Mouse (Mus musculus): ENCODE results near the gene Fgfr2. TPM values are rescaled to one million over a fixed set of nuclear protein-coding genes. Genes with fewer than 3 reads are reported as not detected.

Fgfr2 gene
- polyA plus RNA-seq, 1 experiment from 2014 or later: 93.6 TPM

GRCm38 (mm10) chr7:133009676-133010075 lies 113.5 kb downstream of the Fgfr2 start:
- no peak overlapping the region for H3K9ac ChIP-seq (ENCODE audit: low read length)
- H3K27ac ChIP-seq (ENCODE audit: low read depth, low read length): no peak overlapping the region
- H3K4me1 ChIP-seq (replicated peaks; ENCODE audit: control insufficient read depth, insufficient read depth, low read length): peaks cover 10% of the 10 kb centered on the region
- ATAC-seq (replicated peaks; ENCODE audit: low FRiP score) (no peak), DNase-seq (ENCODE audit: low spot score) (no peak)
- H3K9me3 ChIP-seq (ENCODE audit: control insufficient read depth, low read length): no peaks in the 10 kb centered on the region
- H3K4me2 ChIP-seq (ENCODE audit: low read depth, low read length, severe bottlenecking): no peak overlapping the region
- no peaks in the 10 kb centered on the region for H3K27me3 ChIP-seq (ENCODE audit: control insufficient read depth, insufficient read depth, low read length)
- H3K4me3 ChIP-seq (ENCODE audit: low read depth, low read length): no peak overlapping the region
- no peaks in the 10 kb centered on the region for H3K36me3 ChIP-seq (ENCODE audit: control insufficient read depth, insufficient read depth, low read length)
- 85% methylated on average over 8 of the region's 8 CpGs for WGBS

GRCm38 (mm10) chr7:133008663-133009062 lies 114.5 kb downstream of the Fgfr2 start:
- no peak overlapping the region for H3K4me3 ChIP-seq (ENCODE audit: low read depth, low read length)
- WGBS: 82% methylated on average over 4 of the region's 4 CpGs
- H3K4me2 ChIP-seq (ENCODE audit: low read depth, low read length, severe bottlenecking): no peak overlapping the region
- no peaks in the 10 kb centered on the region for H3K9me3 ChIP-seq (ENCODE audit: control insufficient read depth, low read length)
- no peak for ATAC-seq (replicated peaks; ENCODE audit: low FRiP score)
- H3K36me3 ChIP-seq (ENCODE audit: control insufficient read depth, insufficient read depth, low read length): no peaks in the 10 kb centered on the region
- H3K27ac ChIP-seq (ENCODE audit: low read depth, low read length): no peak overlapping the region
- H3K9ac ChIP-seq (ENCODE audit: low read length): no peak overlapping the region
- peaks cover 6% of the 10 kb centered on the region for H3K4me1 ChIP-seq (replicated peaks; ENCODE audit: control insufficient read depth, insufficient read depth, low read length)
- DNase-seq (ENCODE audit: low spot score): no peak
- no peaks in the 10 kb centered on the region for H3K27me3 ChIP-seq (ENCODE audit: control insufficient read depth, insufficient read depth, low read length)

GRCm38 (mm10) chr7:133007343-133007742 lies 115.8 kb downstream of the Fgfr2 start:
- no peak for ATAC-seq (replicated peaks; ENCODE audit: low FRiP score)
- Histone ChIP-seq H3K9ac (ENCODE audit: low read length) (no peak overlapping the region), H3K36me3 (ENCODE audit: control insufficient read depth, insufficient read depth, low read length) (no peaks in the 10 kb centered on the region)

DNA sequence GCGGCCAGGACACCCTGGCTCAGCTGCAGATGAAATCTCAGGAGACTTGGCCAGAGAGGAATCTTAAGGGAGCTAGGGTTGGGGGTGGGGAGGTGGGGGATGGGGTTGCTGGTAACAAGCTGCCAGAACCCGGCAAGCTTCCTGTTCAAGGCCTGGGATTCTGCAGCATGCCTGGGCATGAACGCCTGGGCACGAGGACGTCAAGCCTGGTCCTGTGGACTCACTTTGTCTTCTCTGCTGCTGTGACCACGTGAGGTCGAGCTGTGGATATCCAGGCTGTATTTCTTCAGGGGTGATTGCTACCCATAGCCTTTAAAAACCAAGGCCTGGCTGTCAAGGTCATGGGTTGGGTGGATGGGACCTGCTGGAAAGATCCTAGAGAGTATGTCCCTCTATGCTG lies 117.4 kb downstream of the Fgfr2 start:
- H3K4me3 ChIP-seq (ENCODE audit: low read depth, low read length): no peak overlapping the region
- H3K4me1 ChIP-seq (replicated peaks; ENCODE audit: control insufficient read depth, insufficient read depth, low read length): no peaks in the 10 kb centered on the region
- ATAC-seq (replicated peaks; ENCODE audit: low FRiP score) (no peak), DNase-seq (ENCODE audit: low spot score) (no peak)
- no peak overlapping the region for H3K27ac ChIP-seq (ENCODE audit: low read depth, low read length)
- 89% methylated on average over 7 of the region's 7 CpGs for WGBS
- H3K36me3 ChIP-seq (ENCODE audit: control insufficient read depth, insufficient read depth, low read length): no peaks in the 10 kb centered on the region
- H3K9me3 ChIP-seq (ENCODE audit: control insufficient read depth, low read length): no peaks in the 10 kb centered on the region
- no peaks in the 10 kb centered on the region for H3K27me3 ChIP-seq (ENCODE audit: control insufficient read depth, insufficient read depth, low read length)
- H3K4me2 ChIP-seq (ENCODE audit: low read depth, low read length, severe bottlenecking): no peak overlapping the region
- no peak overlapping the region for H3K9ac ChIP-seq (ENCODE audit: low read length)

More at GRCm38 (mm10) chr7:133007343-133007742, 115.8 kb downstream of the Fgfr2 start:
- WGBS: 82% methylated on average over 11 of the region's 11 CpGs
- DNase-seq (ENCODE audit: low spot score): no peak
- Histone ChIP-seq H3K9me3 (ENCODE audit: control insufficient read depth, low read length) (no peaks in the 10 kb centered on the region), H3K4me3 (ENCODE audit: low read depth, low read length) (no peak overlapping the region), H3K27me3 (ENCODE audit: control insufficient read depth, insufficient read depth, low read length) (no peaks in the 10 kb centered on the region), H3K27ac (ENCODE audit: low read depth, low read length) (no peak overlapping the region), H3K4me2 (ENCODE audit: low read depth, low read length, severe bottlenecking) (no peak overlapping the region), H3K4me1 (replicated peaks; ENCODE audit: control insufficient read depth, insufficient read depth, low read length) (no peaks in the 10 kb centered on the region)

- Histone ChIP-seq H3K9me3 (ENCODE audit: control insufficient read depth, low read length) (no peaks in the 10 kb centered on the region), H3K36me3 (ENCODE audit: control insufficient read depth, insufficient read depth, low read length) (no peaks in the 10 kb centered on the region; the same call in 1 of the 2 replicates), H3K4me3 (ENCODE audit: low read depth, low read length) (no peak overlapping the region), H3K9ac (ENCODE audit: low read length) (no peak overlapping the region), H3K4me2 (ENCODE audit: low read depth, low read length, severe bottlenecking) (no peak overlapping the region), H3K27ac (ENCODE audit: low read depth, low read length) (no peak overlapping the region), H3K27me3 (ENCODE audit: control insufficient read depth, insufficient read depth, low read length) (no peaks in the 10 kb centered on the region), H3K4me1 (replicated peaks; ENCODE audit: control insufficient read depth, insufficient read depth, low read length) (no peaks in the 10 kb centered on the region)
- WGBS: 48% methylated on average over 3 of the region's 3 CpGs
- DNase-seq (ENCODE audit: low spot score) (peak; percentile 59), ATAC-seq (replicated peaks; ENCODE audit: low FRiP score) (no peak)
Observed at GRCm38 (mm10) chr7:133003421-133003820, 119.7 kb downstream of the Fgfr2 start.

GRCm38 (mm10) chr7:133002271-133002670 lies 120.9 kb downstream of the Fgfr2 start:
- Histone ChIP-seq H3K27ac (ENCODE audit: low read depth, low read length) (no peak overlapping the region), H3K4me1 (replicated peaks; ENCODE audit: control insufficient read depth, insufficient read depth, low read length) (no peaks in the 10 kb centered on the region), H3K4me3 (ENCODE audit: low read depth, low read length) (no peak overlapping the region), H3K9me3 (ENCODE audit: control insufficient read depth, low read length) (no peaks in the 10 kb centered on the region), H3K4me2 (ENCODE audit: low read depth, low read length, severe bottlenecking) (no peak overlapping the region), H3K27me3 (ENCODE audit: control insufficient read depth, insufficient read depth, low read length) (no peaks in the 10 kb centered on the region), H3K36me3 (ENCODE audit: control insufficient read depth, insufficient read depth, low read length) (no peaks in the 10 kb centered on the region; the same call in 1 of the 2 replicates), H3K9ac (ENCODE audit: low read length) (no peak overlapping the region)
- ATAC-seq (replicated peaks; ENCODE audit: low FRiP score): no peak
- 90% methylated on average over 6 of the region's 6 CpGs for WGBS
- peak; percentile 35 for DNase-seq (ENCODE audit: low spot score)

DNA sequence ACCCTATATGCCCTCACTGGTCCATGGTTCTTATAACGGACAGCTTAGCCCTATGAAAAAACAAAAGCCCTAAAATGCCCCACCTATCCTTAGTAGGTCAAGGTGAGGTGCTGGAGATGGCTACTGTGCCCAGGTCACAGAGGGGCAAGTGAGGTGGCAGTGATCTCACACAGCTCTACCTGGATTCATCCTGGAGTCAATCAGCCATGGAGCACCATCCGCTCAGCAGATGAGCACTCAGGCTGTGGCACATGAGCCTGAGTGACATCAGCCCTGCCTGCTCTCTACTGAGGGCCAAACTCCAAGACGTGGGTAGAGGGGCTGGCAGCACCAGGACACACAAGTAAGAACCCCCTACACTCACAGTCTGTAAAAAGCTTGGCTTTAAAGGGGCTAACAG lies 121.8 kb downstream of the Fgfr2 start:
- Histone ChIP-seq H3K4me3 (ENCODE audit: low read depth, low read length) (no peak overlapping the region), H3K9me3 (ENCODE audit: control insufficient read depth, low read length) (no peaks in the 10 kb centered on the region), H3K4me1 (replicated peaks; ENCODE audit: control insufficient read depth, insufficient read depth, low read length) (no peaks in the 10 kb centered on the region), H3K4me2 (ENCODE audit: low read depth, low read length, severe bottlenecking) (no peak overlapping the region), H3K27ac (ENCODE audit: low read depth, low read length) (no peak overlapping the region), H3K36me3 (ENCODE audit: control insufficient read depth, insufficient read depth, low read length) (no peaks in the 10 kb centered on the region; the same call in 1 of the 2 replicates), H3K9ac (ENCODE audit: low read length) (no peak overlapping the region), H3K27me3 (ENCODE audit: control insufficient read depth, insufficient read depth, low read length) (no peaks in the 10 kb centered on the region)
- DNase-seq (ENCODE audit: low spot score) (peak; percentile 27), ATAC-seq (replicated peaks; ENCODE audit: low FRiP score) (no peak)
- 96% methylated on average over 3 of the region's 3 CpGs for WGBS

DNA sequence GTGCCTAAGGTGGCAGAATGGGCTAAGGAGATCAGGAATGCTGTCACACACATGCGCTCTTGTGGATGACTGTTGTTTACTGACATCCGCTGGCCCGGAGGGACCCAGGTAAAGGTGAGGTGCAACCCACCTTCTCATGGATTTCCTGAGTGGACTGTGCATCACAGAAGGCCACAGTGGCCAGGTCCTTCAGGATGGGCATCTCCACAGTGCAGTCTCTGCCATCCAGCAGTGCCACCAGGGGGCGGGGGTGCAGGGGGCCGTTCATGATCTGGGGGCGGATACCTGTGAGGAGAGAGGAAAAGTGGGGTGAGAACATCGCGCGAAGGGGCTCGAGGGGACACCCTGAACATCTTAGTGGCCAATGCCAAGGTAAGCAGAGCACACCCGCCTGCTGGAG lies 124.1 kb downstream of the Fgfr2 start:
- DNase-seq (ENCODE audit: low spot score) (peak; percentile 42), ATAC-seq (replicated peaks; ENCODE audit: low FRiP score) (no peak)
- H3K27me3 ChIP-seq (ENCODE audit: control insufficient read depth, insufficient read depth, low read length): no peaks in the 10 kb centered on the region
- H3K4me2 ChIP-seq (ENCODE audit: low read depth, low read length, severe bottlenecking): no peak overlapping the region
- H3K4me3 ChIP-seq (ENCODE audit: low read depth, low read length): no peak overlapping the region
- WGBS: 96% methylated on average over 11 of the region's 11 CpGs
- H3K9ac ChIP-seq (ENCODE audit: low read length): no peak overlapping the region
- H3K9me3 ChIP-seq (ENCODE audit: control insufficient read depth, low read length): no peaks in the 10 kb centered on the region
- no peak overlapping the region for H3K27ac ChIP-seq (ENCODE audit: low read depth, low read length)
- no peaks in the 10 kb centered on the region; the same call in 1 of the 2 replicates for H3K36me3 ChIP-seq (ENCODE audit: control insufficient read depth, insufficient read depth, low read length)
- H3K4me1 ChIP-seq (replicated peaks; ENCODE audit: control insufficient read depth, insufficient read depth, low read length): no peaks in the 10 kb centered on the region

GRCm38 (mm10) chr7:132998639-132999038 lies 124.5 kb downstream of the Fgfr2 start:
- WGBS: 97% methylated on average over 12 of the region's 12 CpGs
- Histone ChIP-seq H3K9me3 (ENCODE audit: control insufficient read depth, low read length) (no peaks in the 10 kb centered on the region), H3K36me3 (ENCODE audit: control insufficient read depth, insufficient read depth, low read length) (no peaks in the 10 kb centered on the region; the same call in 1 of the 2 replicates), H3K27me3 (ENCODE audit: control insufficient read depth, insufficient read depth, low read length) (no peaks in the 10 kb centered on the region), H3K4me3 (ENCODE audit: low read depth, low read length) (no peak overlapping the region), H3K27ac (ENCODE audit: low read depth, low read length) (no peak overlapping the region), H3K9ac (ENCODE audit: low read length) (no peak overlapping the region), H3K4me1 (replicated peaks; ENCODE audit: control insufficient read depth, insufficient read depth, low read length) (no peaks in the 10 kb centered on the region), H3K4me2 (ENCODE audit: low read depth, low read length, severe bottlenecking) (no peak overlapping the region)
- no peak for ATAC-seq (replicated peaks; ENCODE audit: low FRiP score)
- peak; percentile 44 for DNase-seq (ENCODE audit: low spot score)
